Mouse (Mus musculus): Measurements from ENCODE around the gene Adam19. TPM values are rescaled to one million over a fixed set of nuclear protein-coding genes. Genes with fewer than 3 reads are reported as not detected.

Adam19 gene
- polyA plus RNA-seq, 1 experiment: 22.8 TPM

DNA sequence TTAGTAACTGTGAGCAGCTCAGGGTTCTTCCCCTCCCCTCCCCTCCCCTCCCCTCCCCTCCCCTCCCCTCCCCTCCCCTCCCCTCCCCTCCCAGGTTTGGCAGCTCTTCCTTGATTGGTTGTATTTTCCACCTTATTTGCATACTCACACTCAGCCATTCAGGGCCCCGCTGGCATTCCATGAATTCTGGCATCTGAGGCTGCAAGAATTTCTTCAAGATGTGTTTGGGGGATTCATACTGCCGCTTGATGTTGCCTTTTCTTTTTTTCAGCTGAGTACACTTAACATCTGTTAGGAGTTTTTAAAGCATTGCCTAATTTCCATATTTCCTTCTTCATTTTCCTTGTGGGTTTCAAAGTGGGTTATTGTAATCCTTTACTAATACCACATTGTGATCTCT is 132.5 kb downstream of the Adam19 start:
- peak; percentile 34 for DNase-seq (ENCODE audit: low read depth)

GRCm38 (mm10) chr11:46194175-46194574 is 138.4 kb downstream of the Adam19 start:
- no peak for DNase-seq (ENCODE audit: low read depth)
- TF ChIP-seq POLR2A (IDR thresholded peaks at IDR 0.05; ENCODE audit: borderline replicate concordance, extremely low read depth, insufficient read depth, insufficient read length, poor library complexity, severe bottlenecking): no peak
- no peak for TF ChIP-seq CTCF (IDR thresholded peaks at IDR 0.05; ENCODE audit: borderline replicate concordance, extremely low read depth, insufficient read depth, insufficient read length)

More for the DNA sequence above, 132.5 kb downstream of the Adam19 start:
- no peak for TF ChIP-seq CTCF (IDR thresholded peaks at IDR 0.05; ENCODE audit: borderline replicate concordance, extremely low read depth, insufficient read depth, insufficient read length)
- TF ChIP-seq POLR2A (IDR thresholded peaks at IDR 0.05; ENCODE audit: borderline replicate concordance, extremely low read depth, insufficient read depth, insufficient read length, poor library complexity, severe bottlenecking): no peak

Other genes with a start within 250 kb of the Adam19 start
- gene Clint1, start 203.9 kb upstream of the Adam19 start, polyA plus RNA-seq (2012; rRNA removed): 53.5 and 59.4 TPM in 2 replicates
- gene Lsm11, start 111.1 kb upstream of the Adam19 start, polyA plus RNA-seq (2012; rRNA removed): 19.1 and 29.7 TPM in 2 replicates
- gene Thg1l, start 100.5 kb upstream of the Adam19 start, polyA plus RNA-seq (2012; rRNA removed): 12.0 and 12.2 TPM in 2 replicates
- gene Sox30, start 75.7 kb upstream of the Adam19 start, polyA plus RNA-seq (2012; rRNA removed): 0.29 and 0.30 TPM in 2 replicates
- 4.6 and 6.3 TPM in 2 replicates for gene Gm12166, start 3.7 kb upstream of the Adam19 start, polyA plus RNA-seq (2012; rRNA removed)
- gene Nipal4, start 110.5 kb downstream of the Adam19 start, polyA plus RNA-seq (2012; rRNA removed): 0.59 and 0.83 TPM in 2 replicates
- gene Fndc9, start 179.5 kb downstream of the Adam19 start, polyA plus RNA-seq (2012; rRNA removed): 1.3 and 2.6 TPM in 2 replicates

All from brain, embryonic 14.5 days (tissue).